Mouse (Mus musculus) CD4-positive, CD25-positive, alpha-beta regulatory T cell, adult 4 months (primary cell): Measurements from ENCODE around the gene Ccdc148. TPM values are rescaled to one million over a fixed set of nuclear protein-coding genes. Genes with fewer than 3 reads are reported as not detected.

ENCODE experiments used
- polyA plus RNA-seq, 2 experiments: library from polyadenylated mRNA; unstranded; fragments of 100-300 nt; shearing (Covaris generic); gene quantifications; one replicate each; pipeline ENCODE4 v1.2.1; 2017

Gene Ccdc148
- polyA plus RNA-seq, 2 experiments from 2014 or later = 1.0 to 1.1 TPM

Other genes with a start within 250 kb of the Ccdc148 start
- 10 to 100 TPM; 14.7 to 17.2 TPM for gene Pkp4, start 167 bp upstream of the Ccdc148 start, polyA plus RNA-seq